Mouse (Mus musculus): Measurements from ENCODE around the gene Vmn1r224.

Vmn1r224 gene

DNA sequence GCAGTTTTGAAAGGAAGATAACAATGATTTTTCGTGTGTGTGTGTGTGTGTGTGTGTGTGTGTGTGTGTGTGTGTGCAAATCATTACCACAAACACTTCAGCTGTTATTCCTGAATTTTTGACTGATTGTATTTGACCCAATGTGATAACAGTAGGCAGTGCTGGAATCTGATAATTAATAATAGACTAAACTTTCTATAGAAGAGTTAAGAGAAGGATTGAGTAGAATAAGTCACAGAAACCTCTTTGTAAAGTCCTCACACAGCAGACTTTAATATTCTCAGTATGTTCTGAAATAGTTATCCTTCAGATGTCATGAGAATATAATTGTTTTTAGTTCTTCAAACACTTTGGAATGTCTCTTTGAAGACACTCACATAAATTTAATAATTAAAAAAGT, at the start of gene Vmn1r224:
Vmn1r224 (plus strand) TSS at position 301 of the 400 bp plus-strand sequence.
- no peak for DNase-seq (ENCODE audit: low spot score in 2 of 2)

DNA sequence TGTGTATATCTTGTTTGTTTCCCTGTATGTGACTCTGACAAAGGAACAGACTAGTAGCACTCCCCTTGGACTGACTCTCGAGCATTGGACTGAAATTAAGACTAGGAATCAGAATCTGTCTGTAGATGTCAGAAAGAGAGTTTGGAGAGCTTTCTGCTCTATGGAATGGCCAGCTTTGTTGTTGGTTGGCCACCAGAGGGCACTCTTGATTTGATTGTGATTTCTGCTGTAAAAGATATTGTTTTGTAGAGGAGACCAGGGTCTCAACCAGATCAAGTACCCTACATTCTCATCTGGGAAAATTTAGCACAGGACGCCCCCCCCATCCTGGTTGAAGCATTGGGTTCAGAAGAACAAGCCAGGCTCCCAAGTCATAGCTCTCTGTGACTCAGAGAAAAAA, 14.8 kb upstream of the Vmn1r224 start:
- no peak for DNase-seq (ENCODE audit: low spot score in 2 of 2)

DNA sequence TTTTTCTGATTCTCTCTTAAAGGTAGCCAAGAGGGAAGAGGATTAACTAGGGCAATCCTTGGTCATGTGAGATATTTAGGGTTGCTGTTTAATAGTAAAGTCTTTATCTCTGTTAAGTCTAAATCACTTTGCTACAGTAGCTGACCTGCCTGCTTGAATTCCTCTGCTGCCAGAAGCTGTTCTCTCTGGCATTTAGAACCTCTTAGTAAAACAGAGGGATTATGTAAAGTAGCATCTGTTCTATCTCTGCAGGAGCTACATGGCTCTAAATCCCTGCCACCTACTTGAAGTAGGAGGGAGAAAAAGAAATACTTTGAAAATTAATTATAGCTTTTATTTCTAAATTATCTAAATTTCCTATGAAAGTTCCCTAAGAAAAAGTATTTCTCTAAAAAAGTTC, 25.3 kb downstream of the Vmn1r224 start:
- no peak for DNase-seq (ENCODE audit: low spot score in 2 of 2)

DNA sequence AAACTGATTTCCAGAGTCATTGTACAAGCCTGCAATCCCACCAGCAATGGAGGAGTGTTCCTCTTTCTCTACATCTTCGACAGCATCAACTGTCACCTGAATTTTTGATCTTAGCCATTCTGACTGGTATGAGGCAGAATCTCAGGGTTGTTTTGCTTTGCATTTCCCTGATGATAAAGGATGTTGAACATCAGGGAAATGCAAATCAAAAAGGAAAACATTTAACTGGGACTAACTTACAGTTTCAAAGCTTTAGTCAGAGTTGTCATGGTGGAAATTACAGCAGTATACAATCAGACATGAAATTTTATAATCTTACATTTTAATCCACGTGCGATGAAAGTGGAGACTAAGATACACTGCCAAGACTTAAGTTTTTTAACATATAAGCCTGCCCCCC, 59.4 kb downstream of the Vmn1r224 start:
- DNase-seq (ENCODE audit: low spot score in 2 of 2): no peak
